Mouse (Mus musculus): Measurements from ENCODE around the gene Slc38a2. TPM values are rescaled to one million over a fixed set of nuclear protein-coding genes. Genes with fewer than 3 reads are reported as not detected.
A peak's percentile ranks its signal among the peaks of the same experiment; 100 is the strongest.

Slc38a2 gene
- polyA plus RNA-seq, 1 experiment from 2014 or later = 104 TPM

DNA sequence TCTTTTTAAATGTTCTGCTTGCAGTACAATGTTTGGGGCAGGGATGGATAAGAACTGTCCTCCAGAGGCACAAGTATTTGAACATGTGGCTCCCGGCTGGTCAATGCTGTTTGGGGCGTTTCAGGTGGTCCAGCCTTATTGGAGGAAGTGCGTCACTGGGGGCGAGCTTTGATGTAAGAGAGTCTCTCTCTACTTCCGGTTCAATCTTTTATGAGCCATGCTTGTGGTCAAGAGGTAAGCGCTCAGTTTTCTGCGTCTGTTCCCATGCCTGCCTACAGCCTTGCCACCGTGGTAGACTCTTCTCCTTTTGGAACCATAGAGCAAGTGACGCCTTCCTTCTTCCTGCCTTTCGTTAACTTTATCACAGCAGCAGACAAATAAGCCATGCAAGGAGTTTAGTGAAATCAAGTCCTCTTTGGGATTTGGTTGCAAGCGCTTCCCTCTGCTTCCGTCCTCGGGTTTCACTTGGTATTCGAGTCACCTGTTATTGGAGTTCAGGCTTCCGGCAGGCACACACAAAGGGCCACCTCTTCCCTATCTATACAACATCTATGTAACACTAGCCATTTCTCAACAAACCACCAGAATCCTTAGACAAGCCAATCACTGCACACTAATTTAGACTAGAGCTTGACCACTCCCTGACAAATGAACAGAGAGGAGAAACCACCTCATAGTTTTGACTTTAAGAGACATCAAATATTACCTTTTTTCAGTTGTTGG, 37.3 kb upstream of the Slc38a2 start:
- no peak overlapping the region for H3K27ac ChIP-seq
- no peaks in the 10 kb centered on the region; the same call in 1 of the 2 replicates for H3K4me1 ChIP-seq
- no peaks in the 10 kb centered on the region for H3K36me3 ChIP-seq
- no peak overlapping the region for H3K4me2 ChIP-seq
- no peaks in the 10 kb centered on the region for H3K9me3 ChIP-seq
- H3K9ac ChIP-seq = no peak overlapping the region
- no peak for ATAC-seq (ENCODE audit: insufficient read depth, low FRiP score, low read depth)
- H3K27me3 ChIP-seq (replicated peaks) = no peaks in the 10 kb centered on the region
- WGBS = 84% methylated on average over 15 of the region's 15 CpGs
- no peak overlapping the region for H3K4me3 ChIP-seq (replicated peaks)

DNA sequence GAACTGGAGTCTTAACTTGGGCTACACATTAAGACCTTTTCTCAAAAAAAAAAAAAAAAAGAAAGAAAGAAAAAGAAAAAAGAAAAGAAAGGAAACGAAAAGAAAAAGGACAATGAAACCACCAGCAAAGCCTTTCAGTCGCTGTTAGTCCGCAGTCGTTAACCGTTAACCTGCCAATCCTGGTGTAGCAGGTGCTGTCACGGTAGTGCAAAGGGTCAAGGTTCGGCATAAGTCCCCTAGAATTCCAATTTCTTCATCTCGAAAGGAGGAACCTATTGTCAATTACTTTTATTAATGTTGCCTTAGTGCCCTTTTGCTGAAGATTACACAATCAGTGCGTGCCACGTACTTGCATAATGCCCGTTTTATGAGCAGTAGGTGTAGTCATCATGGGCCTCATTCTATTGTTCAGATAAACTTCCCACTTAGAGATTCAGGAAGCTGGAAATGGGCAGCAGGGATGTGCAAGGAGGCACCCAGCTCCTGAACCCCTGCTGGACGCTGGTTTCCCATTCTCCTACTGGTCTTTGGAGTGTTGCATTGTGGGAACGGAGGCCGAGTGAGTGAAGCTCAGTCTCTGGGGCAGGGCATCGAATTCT, 36.1 kb upstream of the Slc38a2 start:
- Histone ChIP-seq H3K27me3 (replicated peaks) (no peaks in the 10 kb centered on the region), H3K4me1 (no peaks in the 10 kb centered on the region; the same call in 1 of the 2 replicates), H3K27ac (no peak overlapping the region), H3K9ac (no peak overlapping the region), H3K4me2 (no peak overlapping the region), H3K9me3 (no peaks in the 10 kb centered on the region), H3K4me3 (replicated peaks) (no peak overlapping the region), H3K36me3 (no peaks in the 10 kb centered on the region)
- ATAC-seq (ENCODE audit: insufficient read depth, low FRiP score, low read depth) = no peak
- WGBS = 68% methylated on average over 15 of the region's 15 CpGs

DNA sequence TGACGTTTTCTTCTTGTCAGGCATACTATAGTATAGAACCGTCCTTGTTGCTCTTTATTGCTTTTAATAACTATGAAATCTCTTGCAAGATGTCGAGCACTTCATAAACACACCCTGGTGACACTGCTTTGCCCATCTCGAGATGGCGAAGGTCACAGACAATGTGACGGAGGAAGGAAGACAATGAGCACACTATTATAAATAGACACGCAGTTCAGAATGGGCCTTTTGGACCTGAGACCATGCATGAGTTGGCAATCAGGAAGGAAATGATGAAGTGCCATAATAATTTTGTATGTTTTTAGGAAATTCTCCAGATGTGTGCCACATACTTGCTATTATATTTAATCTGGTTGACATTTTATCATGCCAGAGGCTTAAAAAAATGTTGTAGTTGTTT, 34.9 kb upstream of the Slc38a2 start:
- ATAC-seq (ENCODE audit: insufficient read depth, low FRiP score, low read depth) = no peak
- no peaks in the 10 kb centered on the region for H3K36me3 ChIP-seq
- H3K9ac ChIP-seq = no peak overlapping the region
- H3K4me2 ChIP-seq = no peak overlapping the region
- no peak overlapping the region for H3K27ac ChIP-seq
- H3K9me3 ChIP-seq = no peaks in the 10 kb centered on the region
- no peaks in the 10 kb centered on the region; the same call in 1 of the 2 replicates for H3K4me1 ChIP-seq
- H3K4me3 ChIP-seq (replicated peaks) = no peak overlapping the region
- WGBS = 73% methylated on average over 7 of the region's 7 CpGs
- no peaks in the 10 kb centered on the region for H3K27me3 ChIP-seq (replicated peaks)

GRCm38 (mm10) chr15:96730416-96730815, 30.9 kb upstream of the Slc38a2 start:
- Histone ChIP-seq H3K4me3 (replicated peaks) (no peak overlapping the region), H3K36me3 (no peaks in the 10 kb centered on the region), H3K9me3 (no peaks in the 10 kb centered on the region), H3K9ac (no peak overlapping the region), H3K4me1 (no peaks in the 10 kb centered on the region; the same call in 1 of the 2 replicates), H3K4me2 (no peak overlapping the region), H3K27me3 (replicated peaks) (no peaks in the 10 kb centered on the region), H3K27ac (no peak overlapping the region)
- 79% methylated on average over 9 of the region's 9 CpGs for WGBS
- no peak for ATAC-seq (ENCODE audit: insufficient read depth, low FRiP score, low read depth)

- no peak for ATAC-seq (ENCODE audit: insufficient read depth, low FRiP score, low read depth)
- Histone ChIP-seq H3K27me3 (replicated peaks) (no peaks in the 10 kb centered on the region), H3K4me1 (no peaks in the 10 kb centered on the region; the same call in 1 of the 2 replicates), H3K36me3 (no peaks in the 10 kb centered on the region), H3K9ac (no peak overlapping the region), H3K4me2 (no peak overlapping the region), H3K27ac (no peak overlapping the region), H3K9me3 (no peaks in the 10 kb centered on the region), H3K4me3 (replicated peaks) (no peak overlapping the region)
- 80% methylated on average over 9 of the region's 9 CpGs for WGBS
These were observed 30.3 kb upstream of the Slc38a2 start for GRCm38 (mm10) chr15:96729785-96730184.

GRCm38 (mm10) chr15:96728993-96729392, 29.5 kb upstream of the Slc38a2 start:
- no peak for ATAC-seq (ENCODE audit: insufficient read depth, low FRiP score, low read depth)
- Histone ChIP-seq H3K4me2 (no peak overlapping the region), H3K27ac (no peak overlapping the region), H3K27me3 (replicated peaks) (no peaks in the 10 kb centered on the region), H3K9me3 (no peaks in the 10 kb centered on the region), H3K9ac (no peak overlapping the region), H3K4me3 (replicated peaks) (no peak overlapping the region), H3K36me3 (no peaks in the 10 kb centered on the region), H3K4me1 (no peaks in the 10 kb centered on the region; the same call in 1 of the 2 replicates)
- 36% methylated on average over 10 of the region's 10 CpGs for WGBS

GRCm38 (mm10) chr15:96728346-96728745, 28.8 kb upstream of the Slc38a2 start:
- H3K4me1 ChIP-seq = no peaks in the 10 kb centered on the region
- no peak for ATAC-seq (ENCODE audit: insufficient read depth, low FRiP score, low read depth)
- H3K9me3 ChIP-seq = no peaks in the 10 kb centered on the region
- no peak overlapping the region for H3K27ac ChIP-seq
- 44% methylated on average over 4 of the region's 4 CpGs for WGBS
- H3K27me3 ChIP-seq (replicated peaks) = no peaks in the 10 kb centered on the region
- no peak overlapping the region for H3K4me2 ChIP-seq
- H3K4me3 ChIP-seq (replicated peaks) = no peak overlapping the region
- no peaks in the 10 kb centered on the region for H3K36me3 ChIP-seq
- no peak overlapping the region for H3K9ac ChIP-seq

DNA sequence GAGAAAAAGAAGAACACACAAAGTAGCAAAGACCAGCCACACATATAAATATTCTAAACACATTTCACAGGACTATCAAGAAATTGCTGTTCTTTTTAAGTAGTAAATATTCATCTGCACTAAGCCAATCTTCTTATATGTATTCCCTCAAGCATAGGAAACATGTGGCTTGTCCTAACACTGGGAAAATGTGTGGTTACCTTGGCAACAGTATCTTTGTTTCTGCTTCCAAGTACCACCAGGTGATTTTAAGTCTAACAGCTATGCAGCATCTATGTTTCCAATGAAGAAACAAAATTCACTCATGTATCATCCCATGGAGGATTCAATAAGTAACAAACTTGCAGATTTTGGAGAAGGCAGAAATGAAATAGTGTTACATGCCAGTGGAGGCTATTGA, 25.0 kb upstream of the Slc38a2 start:
- H3K27ac ChIP-seq = no peak overlapping the region
- no peaks in the 10 kb centered on the region for H3K36me3 ChIP-seq
- ATAC-seq (ENCODE audit: insufficient read depth, low FRiP score, low read depth) = no peak
- H3K4me3 ChIP-seq (replicated peaks) = no peak overlapping the region
- H3K9ac ChIP-seq = no peak overlapping the region
- no peaks in the 10 kb centered on the region for H3K27me3 ChIP-seq (replicated peaks)
- H3K9me3 ChIP-seq = no peaks in the 10 kb centered on the region
- H3K4me2 ChIP-seq = no peak overlapping the region
- no peaks in the 10 kb centered on the region for H3K4me1 ChIP-seq

DNA sequence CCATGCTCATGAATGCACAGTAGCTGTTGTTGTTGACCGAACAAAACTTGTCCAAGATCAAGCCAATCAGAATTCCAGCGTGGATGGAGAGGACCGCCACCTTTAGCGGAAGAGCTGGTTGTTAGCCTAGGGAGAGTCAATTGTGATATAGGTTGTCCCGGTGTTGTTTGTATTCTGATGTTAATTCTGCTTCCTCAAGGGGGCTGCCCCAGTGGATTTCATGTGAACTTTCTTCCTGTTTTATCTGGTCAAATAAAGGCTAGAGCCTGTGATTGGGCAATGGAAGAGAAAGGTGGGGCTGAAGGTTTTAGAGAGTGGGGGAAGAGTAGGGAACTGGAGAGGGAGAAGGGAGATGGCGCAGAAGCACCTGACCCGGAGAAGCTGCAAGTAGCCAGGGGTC, 22.7 kb upstream of the Slc38a2 start:
- no peaks in the 10 kb centered on the region for H3K27me3 ChIP-seq (replicated peaks)
- 71% methylated on average over 7 of the region's 7 CpGs for WGBS
- H3K27ac ChIP-seq = no peak overlapping the region
- H3K4me2 ChIP-seq = no peak overlapping the region
- no peaks in the 10 kb centered on the region for H3K9me3 ChIP-seq
- H3K4me1 ChIP-seq = no peaks in the 10 kb centered on the region
- H3K9ac ChIP-seq = no peak overlapping the region
- H3K36me3 ChIP-seq = no peaks in the 10 kb centered on the region
- H3K4me3 ChIP-seq (replicated peaks) = no peak overlapping the region
- no peak for ATAC-seq (ENCODE audit: insufficient read depth, low FRiP score, low read depth)

DNA sequence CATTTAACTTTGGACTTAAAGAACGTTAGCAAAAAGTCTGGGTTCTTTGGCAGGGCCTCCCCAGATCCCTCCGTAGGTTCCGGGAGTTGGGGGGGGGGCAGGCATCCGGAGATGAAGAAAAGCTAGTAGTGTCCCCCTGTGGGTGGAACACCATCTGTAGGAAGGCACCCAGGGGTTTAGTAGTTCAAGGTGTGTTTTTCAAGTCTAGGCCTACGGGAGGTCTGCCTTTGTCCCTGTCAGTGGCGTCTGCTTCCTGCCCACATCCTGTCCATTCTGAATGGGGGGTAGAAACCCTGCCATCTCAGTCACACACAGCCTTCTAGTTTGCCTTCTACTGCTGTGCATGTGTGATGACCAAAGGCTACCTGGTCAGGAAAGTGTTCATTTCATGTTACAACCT, 20.6 kb upstream of the Slc38a2 start:
- no peak for ATAC-seq (ENCODE audit: insufficient read depth, low FRiP score, low read depth)

DNA sequence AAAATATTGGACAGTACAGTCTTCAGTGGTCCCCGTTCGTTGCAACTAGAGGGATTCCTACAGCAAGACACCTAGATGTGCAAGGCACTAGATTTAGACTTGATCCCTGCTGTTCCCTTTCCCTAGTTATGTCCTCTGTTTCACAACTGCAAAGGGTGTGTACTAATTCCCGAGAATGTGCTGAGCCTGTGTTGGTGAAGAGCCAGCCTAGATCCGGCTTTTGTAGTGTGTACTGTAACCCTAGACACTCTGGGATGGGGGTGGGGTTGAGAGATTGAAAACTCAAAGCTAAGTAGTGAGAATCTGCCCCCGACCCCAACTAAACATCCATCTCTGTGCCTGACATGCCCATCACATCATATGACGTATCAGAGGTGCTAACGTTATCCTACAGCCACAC, 18.9 kb upstream of the Slc38a2 start:
- Histone ChIP-seq H3K4me3 (replicated peaks) (no peak overlapping the region), H3K36me3 (no peaks in the 10 kb centered on the region), H3K4me2 (no peak overlapping the region), H3K27me3 (replicated peaks) (no peaks in the 10 kb centered on the region), H3K4me1 (no peaks in the 10 kb centered on the region), H3K27ac (no peak overlapping the region), H3K9me3 (no peaks in the 10 kb centered on the region), H3K9ac (no peak overlapping the region)
- WGBS = 60% methylated on average over 7 of the region's 7 CpGs
- 0 out of 2 replicates have a peak, but pooled peaks have one; percentile 35 for ATAC-seq (ENCODE audit: insufficient read depth, low FRiP score, low read depth)

More for the DNA sequence above, 20.6 kb upstream of the Slc38a2 start:
- no peak overlapping the region for H3K4me3 ChIP-seq (replicated peaks)
- 87% methylated on average over 6 of the region's 6 CpGs for WGBS
- no peak overlapping the region for H3K9ac ChIP-seq
- H3K4me2 ChIP-seq = no peak overlapping the region
- H3K27ac ChIP-seq = no peak overlapping the region
- no peaks in the 10 kb centered on the region for H3K4me1 ChIP-seq
- no peaks in the 10 kb centered on the region for H3K9me3 ChIP-seq
- no peaks in the 10 kb centered on the region for H3K27me3 ChIP-seq (replicated peaks)
- no peaks in the 10 kb centered on the region for H3K36me3 ChIP-seq

DNA sequence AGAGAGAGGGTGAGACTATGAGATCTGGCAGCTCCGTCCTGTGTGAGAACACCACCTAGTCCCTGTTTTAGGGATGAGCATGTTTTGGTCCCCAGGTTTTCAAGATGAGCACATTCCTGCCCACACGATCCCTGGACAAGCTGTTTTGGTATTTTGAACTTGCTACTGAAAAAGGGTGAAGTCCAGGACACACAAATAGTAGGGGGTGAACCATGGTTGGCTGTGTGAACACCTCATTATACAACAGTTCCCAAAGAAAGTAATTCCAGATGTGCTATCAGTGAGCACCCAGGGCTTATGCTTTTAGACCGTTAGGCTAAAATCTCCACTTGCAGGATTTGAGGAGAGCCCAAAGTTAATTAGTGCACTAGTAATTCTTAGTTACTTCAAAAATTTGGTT, 17.7 kb upstream of the Slc38a2 start:
- Histone ChIP-seq H3K4me1 (no peaks in the 10 kb centered on the region), H3K9ac (no peak overlapping the region), H3K36me3 (no peaks in the 10 kb centered on the region), H3K4me3 (replicated peaks) (no peak overlapping the region), H3K9me3 (no peaks in the 10 kb centered on the region), H3K4me2 (no peak overlapping the region), H3K27me3 (replicated peaks) (no peaks in the 10 kb centered on the region), H3K27ac (no peak overlapping the region)
- WGBS = 77% methylated on average over 3 of the region's 3 CpGs
- ATAC-seq (ENCODE audit: insufficient read depth, low FRiP score, low read depth) = no peak
